Mouse (Mus musculus) Patski (cell line): ENCODE measurements at regions not wholly inside any gene's neighbourhood (a gene's known extent, or its start where the extent isn't known, plus 50 kb on each side); places are given as distances from the start of the nearest gene placed in this dataset.

ENCODE experiments used
- ATAC-seq: fragments of 100-300 bp; one replicate; pipeline ENCODE4 v1.8.0; 2021
- CTCF ChIA-PET: fragments of 350-600 bp; sonication (Branson Sonifier 250); formaldehyde crosslinking; loops from one replicate; lab custom pipeline; 2022; ENCODE audit warnings: inconsistent platforms; lab: Charles Lee
- POLR2A ChIA-PET: fragments of 350-600 bp; sonication (Branson Sonifier 250); formaldehyde crosslinking; loops from one replicate; lab custom pipeline; 2022; ENCODE audit warnings: antibody characterized with exemption, inconsistent platforms; lab: Charles Lee
- DNase-seq: peaks from one replicate; pipeline ENCODE4 v3.0.0-alpha.2; 2011; ENCODE audit warnings: low read depth, low spot score
- H3K27me3 ChIP-seq: fragments of 371-371 bp; one replicate; pipeline ENCODE4 v1.5.1; 2021
- CTCF ChIP-seq: fragments of 100-300 bp; IDR thresholded peaks from one replicate; pipeline ENCODE4 v1.5.1; 2021
- in situ Hi-C: fragments of 300-500 bp; cut with MboI; formaldehyde crosslinking; loops from 3 replicates; pipeline ENCODE4 v1.11.1; 2018; ENCODE audit warnings: low pct_unique_long_range_greater_than_20kb, mixed read lengths

DNA sequence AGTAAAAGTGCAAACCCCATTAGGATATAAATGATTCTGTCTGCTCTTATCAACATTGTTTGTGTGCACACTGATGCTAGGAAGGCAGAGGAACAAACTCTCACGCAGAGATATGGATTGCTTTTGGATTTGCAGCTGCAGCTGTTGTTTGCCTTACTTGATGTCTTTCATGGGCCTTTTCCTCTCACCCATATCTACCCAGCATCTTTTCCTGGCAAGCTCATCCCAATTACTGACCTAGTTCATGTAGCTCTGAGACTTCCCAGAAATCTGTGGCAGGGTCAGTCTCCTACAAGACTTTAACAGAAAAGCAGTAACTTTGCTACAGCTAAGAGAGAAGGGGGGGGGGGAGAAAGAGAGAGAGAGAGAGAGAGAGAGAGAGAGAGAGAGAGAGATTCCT is 189.9 kb downstream of the Gnat3 start:
- in situ Hi-C loops, result no loop called here
- ChIA-PET CTCF (interaction anchor here (2.0 kb wide), 1 partner anchor 15 kb away, joined by 6 read pairs; no protein-coding TSS in a partner anchor), POLR2A (interaction anchor here (0.6 kb wide), 1 partner anchor 112 kb away, joined by 4 read pairs; no protein-coding TSS in a partner anchor)
- DNase-seq (no peak), ATAC-seq (no peak)
- H3K27me3 ChIP-seq, result no peaks in the 10 kb centered on the region
- no peak for TF ChIP-seq CTCF

DNA sequence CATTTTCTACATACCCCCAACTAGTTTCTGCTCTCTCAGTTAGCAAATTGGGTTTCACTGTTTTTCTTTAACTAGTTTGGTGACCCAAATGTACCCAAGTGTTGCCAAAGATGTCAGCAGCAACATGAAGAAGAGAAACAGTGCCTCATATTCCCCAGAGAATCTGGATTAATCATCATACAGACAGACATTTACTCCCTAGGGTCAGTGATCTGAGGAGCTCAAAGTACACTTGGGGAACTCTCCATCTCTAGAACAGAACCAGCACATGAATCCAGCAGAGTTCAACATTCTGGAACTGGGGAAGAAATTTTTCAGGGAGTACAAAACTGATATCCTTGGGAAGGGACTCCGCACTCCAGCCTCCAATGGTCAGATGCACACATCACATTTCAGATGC is 191.4 kb downstream of the Gnat3 start:
- no peak for TF ChIP-seq CTCF
- no peaks in the 10 kb centered on the region for H3K27me3 ChIP-seq
- ATAC-seq, result no peak
- CTCF ChIA-PET, result interaction anchor here (2.0 kb wide), 1 partner anchor 16 kb away, joined by 6 read pairs; no protein-coding TSS in a partner anchor
- no peak for DNase-seq
- in situ Hi-C loops, result no loop called here
- POLR2A ChIA-PET, result no interaction called here

GRCm38 (mm10) chr5:18163515-18163914 is 196.6 kb downstream of the Gnai1 start:
- ChIA-PET POLR2A (no interaction called here), CTCF (no interaction called here)
- ATAC-seq (no peak), DNase-seq (no peak)
- no peak for TF ChIP-seq CTCF
- in situ Hi-C loops, result no loop called here
- no peaks in the 10 kb centered on the region for H3K27me3 ChIP-seq

GRCm38 (mm10) chr5:18177810-18178209 is 182.3 kb downstream of the Gnai1 start:
- no peak for DNase-seq
- in situ Hi-C loops, result no loop called here

DNA sequence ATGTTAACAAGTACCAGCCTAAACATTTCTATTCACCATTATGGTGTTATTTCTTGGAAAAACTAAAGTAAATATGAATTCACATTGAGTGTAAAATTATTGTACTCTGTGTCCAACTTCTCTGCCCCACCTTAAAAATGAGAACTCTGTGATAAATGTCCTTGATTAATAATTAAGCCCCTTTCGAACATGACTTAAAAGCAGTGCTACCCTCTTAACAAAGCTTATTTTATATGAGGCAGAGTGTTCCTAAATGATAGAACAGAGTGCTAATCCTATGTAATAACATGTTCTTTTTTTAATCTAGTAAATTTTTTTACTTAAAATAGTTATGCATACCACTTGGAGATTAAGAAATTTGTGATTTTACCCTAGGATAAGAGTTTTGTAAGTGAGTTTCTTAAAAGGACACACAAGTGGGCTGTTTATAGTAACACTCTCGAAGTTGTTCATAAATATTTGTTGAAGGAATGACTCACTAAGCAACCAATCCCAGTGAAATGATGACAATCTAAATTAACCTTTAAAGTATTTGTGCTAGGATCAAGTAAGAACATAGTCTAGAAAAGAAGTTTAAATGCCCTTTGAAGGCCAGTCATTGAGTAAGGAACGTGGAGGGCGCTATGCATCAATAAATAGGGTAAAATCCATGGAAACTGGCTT is 148.6 kb downstream of the Gnai1 start:
- DNase-seq (no peak), ATAC-seq (no peak)
- in situ Hi-C loops, result no loop called here
- ChIA-PET POLR2A (no interaction called here), CTCF (no interaction called here)
- no peaks in the 10 kb centered on the region for H3K27me3 ChIP-seq
- no peak for TF ChIP-seq CTCF

More at GRCm38 (mm10) chr5:18177810-18178209, 182.3 kb downstream of the Gnai1 start:
- POLR2A ChIA-PET, result no interaction called here
- no peaks in the 10 kb centered on the region for H3K27me3 ChIP-seq
- TF ChIP-seq CTCF, result no peak
- CTCF ChIA-PET, result no interaction called here
- ATAC-seq, result no peak
